Mouse (Mus musculus) NIH3T3 (cell line): Measurements from ENCODE around the gene Slc25a44.

Experiments used
- DNase-seq: peaks from one replicate; pipeline ENCODE4 v3.0.0-alpha.2; 2012; ENCODE audit warnings: low read depth

The Slc25a44 gene

DNA sequence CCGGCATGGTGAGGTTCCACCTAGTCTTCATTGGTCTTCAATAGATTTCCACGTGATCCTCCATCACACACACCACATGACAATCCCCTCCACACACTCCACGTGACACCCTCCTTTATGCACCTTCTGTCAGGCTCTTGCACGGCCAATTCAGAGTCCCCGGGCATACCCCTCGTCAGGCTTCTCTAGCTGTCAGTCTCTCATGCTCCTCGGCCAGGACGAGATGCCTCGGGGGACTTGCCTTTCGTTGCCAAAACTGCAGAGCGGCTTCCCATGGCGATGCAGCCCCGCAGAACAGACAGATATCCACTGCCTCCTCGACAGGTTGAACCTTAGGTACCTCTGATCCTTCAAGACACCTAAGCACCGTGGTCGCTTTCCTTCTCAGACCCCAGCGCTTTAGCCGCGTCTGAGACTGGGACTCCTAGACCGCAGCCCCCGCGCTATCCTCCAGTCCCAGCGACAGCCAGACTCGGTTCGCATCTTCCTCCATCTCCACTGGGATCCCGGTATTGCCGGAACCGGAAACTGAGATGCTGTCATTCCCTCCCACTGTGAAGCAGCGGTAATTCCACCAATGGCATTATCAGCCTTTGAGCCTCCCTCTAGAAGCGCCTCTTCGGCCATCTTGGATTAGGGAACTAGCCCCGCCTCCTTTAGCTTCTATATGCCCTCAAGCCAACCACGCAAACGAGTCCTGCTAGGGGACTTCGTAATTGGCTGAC is at the start of gene Slc25a44:
TSS of gene Slc25a44 (minus strand) at position 535 of the 725 bp plus-strand sequence.
- DNase-seq, result peak; percentile 98

DNA sequence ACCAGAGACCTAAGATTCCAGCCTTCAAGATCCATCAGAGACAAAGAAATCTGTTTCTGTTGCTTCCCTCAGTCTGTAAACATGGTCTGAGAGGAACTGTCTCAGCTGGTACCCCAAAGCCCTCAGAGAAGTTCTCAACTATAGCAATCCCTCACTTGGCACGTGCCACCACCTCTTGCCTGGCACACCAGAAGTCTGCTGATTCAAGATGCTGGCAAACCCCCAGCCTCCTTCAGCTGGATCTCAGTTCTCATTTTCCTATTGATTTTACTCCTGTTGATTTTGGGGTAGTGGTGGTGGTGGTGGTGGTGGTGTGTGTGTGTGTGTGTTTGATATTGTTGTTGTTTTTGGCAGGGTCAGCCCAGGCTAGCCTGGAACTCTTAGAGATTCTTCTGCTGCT is 48.6 kb upstream of the Slc25a44 start:
- peak; percentile 57 for DNase-seq

DNA sequence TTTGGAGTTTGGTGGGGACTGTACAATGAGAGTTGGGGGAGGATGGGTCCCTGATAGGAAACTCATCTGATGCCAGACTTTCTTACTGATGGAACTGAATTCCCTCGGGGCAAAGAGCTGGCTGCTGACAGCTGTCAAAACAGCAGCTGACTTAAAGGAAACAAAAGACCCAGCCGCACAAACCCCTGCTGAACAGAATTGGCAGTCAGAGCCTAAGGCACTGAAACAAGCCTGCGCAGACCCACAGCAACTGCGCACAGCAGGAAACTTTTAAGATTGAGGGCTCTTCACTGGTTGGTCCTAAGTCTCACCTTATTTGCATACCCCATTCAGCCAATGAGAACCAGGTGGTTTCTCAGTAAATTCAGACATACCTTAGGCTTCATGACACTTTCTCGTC is 48.1 kb upstream of the Slc25a44 start:
- DNase-seq, result no peak

DNA sequence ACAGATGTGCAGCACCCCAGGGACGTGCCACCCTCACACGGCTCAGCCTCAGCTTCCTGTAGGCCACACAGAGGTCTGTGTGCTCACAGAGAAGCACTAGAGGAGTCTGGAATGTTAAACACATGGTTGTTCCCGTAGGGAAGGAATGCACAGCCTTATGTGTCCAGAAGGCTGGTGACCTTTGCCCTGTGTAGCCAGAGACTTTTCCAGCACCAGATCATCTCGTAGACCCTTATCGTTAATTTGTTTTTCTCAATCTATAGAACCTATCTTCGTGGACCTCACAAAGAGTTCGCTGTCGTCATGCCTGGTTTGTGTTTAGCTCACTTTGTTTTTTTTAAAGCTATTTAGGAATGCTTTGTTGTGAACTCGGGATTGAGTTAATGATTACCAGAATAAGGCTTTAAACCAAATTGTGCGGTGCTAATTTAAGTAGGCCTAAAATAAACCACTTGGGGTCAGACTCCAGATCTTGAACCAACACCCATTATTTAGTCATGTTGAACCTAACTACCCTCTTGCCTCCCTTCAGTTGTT is 46.1 kb upstream of the Slc25a44 start:
- no peak for DNase-seq

DNA sequence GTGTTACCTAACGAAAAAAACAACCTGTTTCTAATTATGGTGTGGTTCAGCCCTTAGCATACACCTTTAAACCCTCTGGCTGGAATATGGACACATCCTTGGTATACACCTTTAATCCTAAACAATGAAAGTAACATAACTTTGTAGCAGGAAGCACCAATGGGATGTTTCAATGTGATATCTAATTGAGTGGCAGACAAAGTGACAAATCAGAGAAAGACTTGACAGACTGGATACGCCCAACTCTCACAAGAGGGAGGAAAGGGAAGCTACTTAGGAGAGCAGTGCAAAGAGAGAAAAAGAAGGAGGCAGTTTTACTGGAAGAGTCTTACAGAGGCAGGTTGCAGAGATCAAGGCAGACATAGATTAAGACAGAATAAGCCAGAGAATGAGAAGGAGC is 44.5 kb upstream of the Slc25a44 start:
- DNase-seq, result no peak

- peak; percentile 95 for DNase-seq
Measured at GRCm38 (mm10) chr3:88467116-88467824, 42.3 kb upstream of the Slc25a44 start.

DNA sequence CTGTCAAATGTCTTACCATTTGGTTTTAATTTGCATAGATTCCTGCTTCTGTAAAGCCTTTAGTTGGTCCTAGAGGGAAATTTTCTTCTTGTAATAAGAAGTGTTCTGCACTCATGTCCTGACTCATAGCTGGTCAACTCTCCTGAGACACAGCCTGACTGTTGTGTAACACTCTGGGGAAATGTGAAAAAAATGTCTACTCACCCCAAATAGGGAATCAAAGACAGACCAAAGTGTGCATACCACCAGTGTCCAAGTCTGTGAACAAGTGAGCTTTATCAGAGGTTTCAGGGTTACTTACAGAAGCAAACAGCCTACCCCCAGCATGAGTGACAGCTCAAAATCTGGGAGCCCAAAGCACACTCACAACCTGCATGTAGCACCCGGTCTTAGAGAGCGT is 40.2 kb upstream of the Slc25a44 start:
- peak; percentile 87 for DNase-seq

- DNase-seq, result peak; percentile 67
Measured at GRCm38 (mm10) chr3:88464425-88464824, 39.5 kb upstream of the Slc25a44 start.

GRCm38 (mm10) chr3:88460983-88461696 is 36.2 kb upstream of the Slc25a44 start, which contains the start of gene Sema4a:
Gene Sema4a (minus strand): TSS chr3:88461182.
- DNase-seq, result peak; percentile 53

DNA sequence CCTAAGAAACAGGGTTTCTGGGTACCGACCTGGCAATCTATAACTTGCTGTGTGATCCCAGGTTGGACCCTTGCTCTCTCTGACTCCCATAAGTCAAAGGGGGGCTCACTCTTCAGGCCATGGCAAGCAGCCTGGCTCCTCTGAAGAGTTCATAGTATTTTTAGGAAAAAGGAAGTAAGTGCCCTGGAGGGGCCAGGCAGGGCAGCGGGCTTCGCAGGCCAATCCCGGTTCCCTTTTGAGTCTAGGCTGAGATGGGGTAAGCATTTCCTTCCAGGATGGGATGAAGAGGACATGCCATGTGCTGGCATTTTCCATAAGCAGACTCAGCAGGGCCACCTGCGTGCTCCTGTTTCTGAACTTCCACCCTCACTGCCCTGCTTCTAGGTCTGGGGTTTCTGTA is 35.1 kb upstream of the Slc25a44 start:
- no peak for DNase-seq

DNA sequence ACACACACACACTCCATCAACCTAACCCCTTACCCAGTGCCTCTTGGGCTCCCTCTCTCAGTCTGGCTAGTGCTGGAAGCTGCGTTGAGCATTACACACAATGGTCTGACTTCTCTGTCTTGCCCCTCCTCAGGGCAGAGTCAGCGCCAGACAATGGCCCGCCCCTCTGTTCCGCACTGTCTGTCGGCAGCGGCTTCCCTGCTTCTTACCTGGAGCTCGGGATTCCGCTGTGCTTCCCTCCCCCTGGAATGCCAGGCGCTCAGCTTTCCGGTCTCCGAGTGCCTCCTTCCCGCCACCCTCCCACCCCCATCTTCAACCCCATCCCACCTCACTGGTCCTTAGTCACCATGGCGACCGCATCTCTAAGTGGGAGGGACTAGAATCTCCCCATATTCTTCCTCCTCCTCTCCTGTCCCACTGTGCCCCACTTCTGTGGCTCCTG is 33.9 kb upstream of the Slc25a44 start:
- DNase-seq, result no peak

DNA sequence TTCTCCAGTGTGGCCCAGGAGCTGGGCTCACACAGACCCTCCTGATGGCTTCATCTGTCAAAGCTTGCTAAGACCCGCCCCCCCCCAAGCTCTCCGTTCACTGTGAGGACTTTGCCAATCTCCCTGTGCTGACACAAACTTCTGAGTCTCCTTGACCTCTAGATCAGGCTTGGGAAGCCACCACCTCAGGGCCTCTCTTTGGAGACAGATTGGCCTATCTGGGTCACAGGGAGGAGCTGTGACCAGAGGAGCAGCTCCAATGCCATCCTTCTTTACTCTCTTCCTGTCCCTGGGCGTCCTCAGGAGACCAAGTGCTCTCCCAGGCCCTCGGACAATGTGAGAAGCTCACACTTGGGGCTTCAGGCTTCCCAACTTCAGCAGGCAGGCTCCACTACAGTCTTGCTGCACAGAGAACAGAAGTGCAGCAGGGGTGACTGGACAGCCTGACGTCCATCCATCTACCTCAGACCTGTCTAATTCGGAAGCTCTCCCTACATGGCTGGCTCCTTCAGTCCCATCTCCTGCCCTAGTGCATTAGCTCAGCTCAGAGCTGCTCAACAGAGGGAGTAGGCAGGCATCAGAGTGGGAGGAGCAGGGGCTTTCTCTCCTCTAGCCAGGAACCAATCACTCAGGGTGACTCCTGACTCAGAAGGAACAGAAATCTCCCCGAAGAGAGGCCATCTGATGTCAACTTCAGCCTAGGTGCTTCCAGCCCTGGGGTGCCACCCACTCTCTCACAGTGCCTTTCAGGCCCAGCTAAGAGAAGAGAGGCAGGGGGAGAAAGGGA is 32.0 kb upstream of the Slc25a44 start:
- DNase-seq, result peak; percentile 28

- DNase-seq, result no peak
Measured at GRCm38 (mm10) chr3:88456313-88456712, 31.4 kb upstream of the Slc25a44 start.

DNA sequence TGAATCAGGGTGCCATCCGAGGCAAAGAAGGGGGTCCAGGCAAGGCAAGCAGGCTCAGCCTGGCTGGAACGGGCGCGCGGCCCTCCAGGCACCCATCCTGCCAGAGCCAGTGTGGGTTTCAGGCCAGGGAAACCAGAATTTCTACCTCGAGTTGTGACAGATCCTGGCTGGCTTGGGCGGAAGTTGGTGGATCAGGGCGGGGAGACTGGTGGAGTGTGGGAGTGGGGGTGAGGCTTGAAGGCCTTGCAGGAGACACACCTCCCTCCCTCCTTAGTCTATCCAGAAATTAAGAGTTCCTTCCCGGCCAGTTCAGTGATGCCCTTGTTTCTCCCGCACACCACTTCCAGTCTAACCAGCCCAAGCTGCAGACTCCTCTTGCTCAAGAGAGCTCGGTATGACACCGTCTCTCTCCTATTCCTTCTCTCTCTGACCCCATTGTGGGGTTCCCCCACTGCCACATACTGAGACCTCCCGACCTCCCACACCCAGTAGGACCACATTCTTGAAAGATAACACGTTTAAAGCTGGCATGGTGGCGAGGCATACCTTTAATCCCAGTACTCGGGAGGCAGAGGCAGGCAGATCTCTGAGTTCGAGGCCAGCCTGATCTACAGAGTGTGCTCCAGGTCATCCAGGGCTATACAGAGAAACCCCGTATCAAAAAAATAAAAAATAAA is 30.8 kb upstream of the Slc25a44 start:
- no peak for DNase-seq

DNA sequence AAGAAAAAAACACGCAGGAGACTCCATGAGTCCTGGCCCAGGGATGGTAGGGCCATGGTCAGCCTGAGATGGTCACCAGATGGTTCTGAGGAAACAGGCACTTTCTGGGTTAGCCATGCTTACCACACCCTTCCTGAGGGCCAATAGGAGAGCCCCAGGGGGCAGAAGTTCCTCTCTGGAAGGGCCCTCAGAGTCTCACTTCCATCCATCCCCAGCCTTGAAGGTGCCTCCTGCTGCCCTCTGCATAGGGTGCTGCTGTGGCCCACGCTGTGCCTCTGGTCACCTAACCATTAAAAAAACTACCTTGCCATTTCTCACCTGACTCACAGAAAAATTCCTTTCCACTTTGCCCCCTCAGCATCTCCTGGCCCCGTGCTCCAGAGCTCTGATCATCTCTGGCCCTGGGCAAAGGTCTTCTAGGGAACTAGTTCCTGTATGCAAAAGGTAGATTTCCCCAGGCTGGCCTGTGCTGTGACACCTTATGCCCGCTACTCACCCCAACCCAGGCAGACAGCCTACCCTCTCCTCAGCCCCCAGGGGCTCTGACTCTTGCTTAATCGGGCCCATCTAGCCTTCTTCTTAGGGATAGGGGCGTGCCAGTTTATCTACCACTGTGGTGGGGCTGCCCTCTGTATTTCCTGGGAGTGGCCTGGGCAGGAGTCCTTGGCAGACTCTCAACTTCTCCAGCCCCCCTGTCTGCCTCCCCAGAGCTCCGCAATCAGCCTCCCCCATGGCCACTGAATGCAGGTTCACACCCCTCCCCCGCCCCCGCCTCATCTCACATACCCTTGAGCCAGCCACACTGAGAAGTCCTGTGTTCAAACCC is 30.0 kb upstream of the Slc25a44 start:
- DNase-seq, result no peak

DNA sequence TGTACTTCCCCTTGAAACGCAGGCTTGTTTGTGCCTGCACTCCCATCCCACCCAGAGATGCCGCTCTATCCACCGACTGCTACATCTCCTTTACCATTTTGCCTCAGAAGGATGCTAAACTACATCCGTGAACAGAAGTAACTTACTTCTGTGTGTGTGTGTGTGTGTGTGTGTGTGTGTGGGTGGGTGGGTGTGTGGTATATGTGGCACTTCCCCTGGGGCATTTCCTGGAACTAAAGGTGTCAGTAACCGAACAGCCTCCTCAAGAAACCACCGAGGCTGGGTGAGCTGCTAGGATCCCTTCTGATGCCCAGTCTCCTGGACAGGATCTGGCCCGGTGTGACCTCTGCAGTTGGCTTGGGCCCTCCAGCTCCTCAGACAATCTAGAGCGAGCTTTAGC is 29.0 kb upstream of the Slc25a44 start:
- no peak for DNase-seq

- DNase-seq, result no peak
Measured at GRCm38 (mm10) chr3:88453369-88453768, 28.4 kb upstream of the Slc25a44 start.

GRCm38 (mm10) chr3:88452716-88453115 is 27.8 kb upstream of the Slc25a44 start:
- DNase-seq, result no peak

DNA sequence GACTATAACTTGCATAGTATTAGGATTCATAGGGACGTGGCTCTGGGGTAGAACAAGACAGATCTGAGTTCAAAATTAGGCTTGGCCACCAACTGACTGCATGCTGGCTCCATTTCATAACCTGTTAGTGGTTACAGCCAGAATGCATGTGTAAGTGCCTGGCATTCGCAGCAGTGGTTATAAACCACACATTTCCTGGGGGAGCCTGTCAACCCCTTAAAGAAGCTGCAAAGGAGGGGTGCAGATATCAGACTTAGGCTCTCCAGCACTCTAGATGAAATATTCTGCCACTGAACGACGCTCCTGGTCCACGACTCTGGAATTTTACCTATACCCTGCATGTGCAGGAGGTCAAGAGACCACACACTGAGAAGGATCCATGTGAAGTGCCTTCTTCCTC is 27.3 kb upstream of the Slc25a44 start:
- DNase-seq, result no peak
